Mouse (Mus musculus): ENCODE measurements around the gene Ffar4. TPM values are rescaled to one million over a fixed set of nuclear protein-coding genes. Genes with fewer than 3 reads are reported as not detected.

Gene Ffar4
- total RNA-seq, 2 experiments from 2014 or later, result 0.81 to 0.96 TPM

Other genes starting within 250 kb of the Ffar4 start
- gene Myof, start 53.5 kb upstream of the Ffar4 start, total RNA-seq (2015), result 11.1 and 12.2 TPM in 2 replicates
- gene Myof, start 53.5 kb upstream of the Ffar4 start, total RNA-seq (2017), result 6.0 and 9.0 TPM in 2 replicates
- 50.9 and 59.7 TPM in 2 replicates for gene Cep55, start 42.1 kb upstream of the Ffar4 start, total RNA-seq (2015)
- 68.9 and 80.2 TPM in 2 replicates for gene Cep55, start 42.1 kb upstream of the Ffar4 start, total RNA-seq (2017)
- not detected in 2 replicates for gene Rbp4, start 28.2 kb downstream of the Ffar4 start, total RNA-seq (2015)
- not detected in 2 replicates for gene Rbp4, start 28.2 kb downstream of the Ffar4 start, total RNA-seq (2017)
- not detected in 2 replicates for gene Pde6c, start 35.7 kb downstream of the Ffar4 start, total RNA-seq (2015)
- not detected in 2 replicates for gene Pde6c, start 35.7 kb downstream of the Ffar4 start, total RNA-seq (2017)
- gene Fra10ac1, start 127.1 kb downstream of the Ffar4 start, total RNA-seq (2015), result 15.6 and 17.9 TPM in 2 replicates
- gene Fra10ac1, start 127.1 kb downstream of the Ffar4 start, total RNA-seq (2017), result 16.4 and 17.6 TPM in 2 replicates
- not detected in 2 replicates for gene Lgi1, start 167.5 kb downstream of the Ffar4 start, total RNA-seq (2015)
- gene Lgi1, start 167.5 kb downstream of the Ffar4 start, total RNA-seq (2017), result not detected in 2 replicates